Comparison of ENCODE assay signal across 8 mouse cellular contexts in genomic region chr10:39640817-39641226, GRCm38 (mm10). TPM values are rescaled to one million over a fixed set of nuclear protein-coding genes. Genes with fewer than 3 reads are reported as not detected.
DNase-seq lines count a peak whose midpoint lies in the region; ATAC-seq and TF ChIP-seq lines count a peak whose summit lies in the region.

No protein-coding gene starts in this region.

- no peak for TF ChIP-seq CTCF in thymus, adult 2 months (IDR thresholded peaks at IDR 0.05; ENCODE audit: borderline replicate concordance, control insufficient read depth, extremely low read depth, insufficient read depth, low read length, poor library complexity)

- peaks cover 33% of the 10 kb centered on the region for H3K4me1 ChIP-seq in kidney, embryonic 16.5 days (ENCODE audit: insufficient read depth, low read length)
- peaks cover 9% of the 10 kb centered on the region for H3K4me1 ChIP-seq in forebrain, embryonic 15.5 days
- peaks cover under 1% of the 10 kb centered on the region; the same call in 1 of the 2 replicates for H3K4me1 ChIP-seq in thymus, adult 2 months (replicated peaks; ENCODE audit: control insufficient read depth, insufficient read depth, low read length)

- H3K9ac ChIP-seq in kidney, embryonic 16.5 days (replicated peaks; ENCODE audit: low read length), result no peak overlapping the region
- no peak overlapping the region for H3K9ac ChIP-seq in forebrain, embryonic 15.5 days (replicated peaks)

- no peaks in the 10 kb centered on the region for H3K9me3 ChIP-seq in kidney, embryonic 16.5 days (ENCODE audit: low read length)
- H3K9me3 ChIP-seq in forebrain, embryonic 15.5 days, result no peaks in the 10 kb centered on the region

- 5% methylated on average over 4 of the region's 4 CpGs for WGBS in kidney, embryonic 16.5 days
- 24% methylated on average over 4 of the region's 4 CpGs for WGBS in forebrain, embryonic 15.5 days
- 84% methylated on average over 4 of the region's 4 CpGs for WGBS in thymus, adult 2 months

- no peak for TF ChIP-seq POLR2A in thymus, adult 2 months (IDR thresholded peaks at IDR 0.05; ENCODE audit: control insufficient read depth, extremely low read depth, insufficient read depth, low read length, poor library complexity)

- peak overlapping the region; percentile 82; the same call in 1 of the 2 replicates for H3K27ac ChIP-seq in kidney, embryonic 16.5 days (ENCODE audit: low read length)
- H3K27ac ChIP-seq in forebrain, embryonic 15.5 days (replicated peaks), result no peak overlapping the region
- H3K27ac ChIP-seq in thymus, adult 2 months (ENCODE audit: control insufficient read depth, insufficient read depth, low read length), result no peak overlapping the region

- no peak overlapping the region for H3K4me3 ChIP-seq in kidney, embryonic 16.5 days (ENCODE audit: low read length)
- H3K4me3 ChIP-seq in forebrain, embryonic 15.5 days, result no peak overlapping the region
- H3K4me3 ChIP-seq in thymus, adult 2 months (ENCODE audit: control insufficient read depth, insufficient read depth, low read length), result no peak overlapping the region

- no peak for DNase-seq in kidney, adult 18-20 months
- peak; percentile 51 to 64 for DNase-seq in adrenal gland, postnatal 36 days
- peak; percentile 81 for DNase-seq in lung, postnatal 10 days
- peak; percentile 79 for DNase-seq in testis, postnatal 10 days (ENCODE audit: low spot score)
- no peak for DNase-seq in thymus, adult 2 months
- no peak for DNase-seq in urinary bladder, postnatal 25 days (ENCODE audit: low spot score)

- peak; percentile 83 for ATAC-seq in kidney, embryonic 16.5 days (ENCODE audit: low FRiP score, low TSS enrichment)
- ATAC-seq in forebrain, embryonic 15.5 days (replicated peaks), result peak; percentile 53; the same call in 1 of the 2 replicates

- H3K27me3 ChIP-seq in kidney, embryonic 16.5 days (ENCODE audit: insufficient read depth, low read length), result no peaks in the 10 kb centered on the region
- H3K27me3 ChIP-seq in forebrain, embryonic 15.5 days, result no peaks in the 10 kb centered on the region
- no peaks in the 10 kb centered on the region for H3K27me3 ChIP-seq in thymus, adult 2 months (ENCODE audit: control insufficient read depth, insufficient read depth, low read length)

- H3K36me3 ChIP-seq in kidney, embryonic 16.5 days (ENCODE audit: insufficient read depth, low read length), result peaks cover 18% of the 10 kb centered on the region; the same call in 1 of the 2 replicates
- peaks cover 4% of the 10 kb centered on the region; the same call in 1 of the 2 replicates for H3K36me3 ChIP-seq in forebrain, embryonic 15.5 days
- H3K36me3 ChIP-seq in thymus, adult 2 months (ENCODE audit: control insufficient read depth, insufficient read depth, low read length), result peaks cover 46% of the 10 kb centered on the region

- H3K4me2 ChIP-seq in kidney, embryonic 16.5 days (replicated peaks; ENCODE audit: low read depth, low read length), result no peak overlapping the region
- no peak overlapping the region for H3K4me2 ChIP-seq in forebrain, embryonic 15.5 days (replicated peaks)

RNA-seq across cellular contexts. Expression of gene Traf3ip2, which starts 28.1 kb away (rescaled TPM):
- polyA plus RNA-seq in kidney, embryonic 16.5 days (2015; fragmentation: Nextera tagmentation; extraction: Ambion mirVana), result 18.4 and 18.9 TPM in 2 replicates
- total RNA-seq in adrenal gland, postnatal 36 days (2021), result 10 to 100 TPM; 12.5 to 18.9 TPM
- 4.5 and 5.0 TPM in 2 replicates for polyA plus RNA-seq in forebrain, embryonic 15.5 days (2015; fragmentation: Nextera tagmentation; extraction: Ambion mirVana)
- 20.4 and 21.3 TPM in 2 replicates for polyA plus RNA-seq in thymus, adult 2 months (2012; rRNA removed)

Comparison
In these comparisons a context has a peak if more than half of its experiments do, and no peak if none do; other contexts are left out.
1. DNase-seq: peak in adrenal gland, postnatal 36 days (2 of 2), lung, postnatal 10 days (single experiment) and testis, postnatal 10 days (single experiment); none in kidney, adult 18-20 months (single experiment), thymus, adult 2 months (single experiment) and urinary bladder, postnatal 25 days (single experiment).